Mouse (Mus musculus) heart, postnatal 25 days (tissue): ENCODE data around the gene Ntsr1. TPM values are rescaled to one million over a fixed set of nuclear protein-coding genes. Genes with fewer than 3 reads are reported as not detected.

Experiments
- DNase-seq: peaks from one replicate; pipeline ENCODE4 v3.0.0; 2022; ENCODE audit warnings: low spot score
- intact Hi-C: fragments of 180-260 bp; cut with DNase I; formaldehyde crosslinking; loops from one replicate; pipeline ENCODE4 v1.15.1; 2025
- total RNA-seq, 2 experiments: library from RNA; stranded (reverse); gene quantifications; 2 replicates each; pipeline ENCODE4 v1.2.3; 2021

Gene Ntsr1
- total RNA-seq, 2 experiments from 2014 or later = not detected

DNA sequence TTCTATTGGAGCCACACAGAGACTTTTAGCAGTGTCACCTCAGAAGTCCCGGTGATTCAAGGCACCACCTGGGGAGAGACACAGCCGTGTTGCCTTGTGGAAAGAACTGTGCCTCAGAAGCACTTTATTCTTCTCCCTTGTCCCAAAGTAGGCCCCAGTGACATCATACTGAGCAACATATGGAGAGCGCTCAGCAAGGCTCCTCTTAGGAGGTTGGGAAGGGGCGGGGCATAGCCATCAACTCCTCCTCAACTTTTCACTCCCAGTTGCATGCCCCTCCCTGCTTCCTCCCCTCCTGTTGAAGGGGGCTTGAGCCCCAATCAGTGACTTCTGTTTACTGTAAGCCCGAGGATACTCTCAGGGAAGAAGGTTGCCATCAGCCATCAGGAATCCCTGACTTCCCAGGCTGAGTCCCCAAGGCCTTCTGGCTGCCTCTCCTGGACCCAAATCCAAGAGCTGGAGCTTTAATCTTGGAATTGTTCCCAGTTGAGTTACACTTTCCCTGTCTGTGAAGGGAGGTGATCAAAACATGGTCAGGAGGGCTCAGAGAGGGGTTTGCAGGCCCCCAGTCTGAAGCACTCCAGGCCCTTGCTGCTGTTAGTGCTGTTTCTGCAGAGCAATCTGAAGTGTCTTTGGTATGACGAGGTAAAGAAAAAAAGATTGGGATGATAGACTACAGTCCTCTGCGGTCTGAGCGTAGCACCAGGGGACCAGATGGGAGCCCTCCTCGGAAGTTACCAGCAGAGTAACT lies 1.6 kb downstream of the Ntsr1 start:
- no peak for DNase-seq
- intact Hi-C loops = no loop called here

GRCm38 (mm10) chr2:180506281-180506680 lies 6.5 kb downstream of the Ntsr1 start:
- intact Hi-C loops = no loop called here
- no peak for DNase-seq

GRCm38 (mm10) chr2:180508455-180509115 lies 8.8 kb downstream of the Ntsr1 start:
- intact Hi-C loops = no loop called here
- DNase-seq = no peak

DNA sequence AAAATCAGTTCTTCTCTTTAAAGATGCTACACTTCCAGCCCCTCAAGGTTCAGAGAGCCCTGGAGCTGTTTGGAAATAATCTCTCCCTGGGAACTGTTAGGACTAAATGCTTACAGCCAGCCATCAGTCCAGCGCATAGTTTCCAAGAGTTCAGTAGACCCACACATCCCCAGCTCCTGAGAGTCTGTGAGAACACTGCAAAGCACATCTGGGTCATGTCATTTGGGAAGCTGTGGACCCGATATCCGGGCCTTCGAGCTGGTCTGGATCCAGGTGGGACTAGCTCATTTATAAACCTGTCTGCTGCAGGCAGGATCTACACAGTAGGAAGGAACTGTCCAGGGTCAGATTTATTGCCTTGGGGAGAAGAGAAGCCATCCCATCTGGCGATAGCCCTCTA lies 11.1 kb downstream of the Ntsr1 start:
- intact Hi-C loops = no loop called here

GRCm38 (mm10) chr2:180511875-180512661 lies 12.3 kb downstream of the Ntsr1 start:
- intact Hi-C loops = no loop called here
- DNase-seq = no peak

More for the DNA sequence above, 11.1 kb downstream of the Ntsr1 start:
- no peak for DNase-seq

- no peak for DNase-seq
- intact Hi-C loops = no loop called here
These were observed 13.2 kb downstream of the Ntsr1 start for GRCm38 (mm10) chr2:180513019-180513418.

DNA sequence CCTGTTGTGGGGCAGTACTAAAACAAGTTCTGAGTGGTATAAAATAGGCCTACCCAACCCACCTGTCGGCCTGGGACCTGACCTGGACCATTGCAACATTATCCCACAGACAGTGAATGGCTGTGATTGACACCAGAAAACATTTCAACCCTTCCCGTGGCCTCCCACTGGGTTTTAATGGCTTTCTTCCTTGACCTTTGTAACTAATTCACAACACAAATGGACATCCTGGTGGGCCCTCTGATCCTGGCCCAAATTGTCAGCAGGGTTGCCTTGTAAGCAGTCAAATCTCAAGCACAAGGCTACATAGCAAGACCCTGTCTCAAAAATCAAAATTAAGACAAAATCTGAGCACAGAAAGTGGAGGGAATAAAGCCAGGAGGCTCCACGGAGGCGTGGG lies 14.1 kb downstream of the Ntsr1 start:
- intact Hi-C loops = no loop called here
- DNase-seq = no peak

- intact Hi-C loops = no loop called here
- DNase-seq = no peak
These were observed 21.9 kb downstream of the Ntsr1 start for GRCm38 (mm10) chr2:180521437-180522221.

DNA sequence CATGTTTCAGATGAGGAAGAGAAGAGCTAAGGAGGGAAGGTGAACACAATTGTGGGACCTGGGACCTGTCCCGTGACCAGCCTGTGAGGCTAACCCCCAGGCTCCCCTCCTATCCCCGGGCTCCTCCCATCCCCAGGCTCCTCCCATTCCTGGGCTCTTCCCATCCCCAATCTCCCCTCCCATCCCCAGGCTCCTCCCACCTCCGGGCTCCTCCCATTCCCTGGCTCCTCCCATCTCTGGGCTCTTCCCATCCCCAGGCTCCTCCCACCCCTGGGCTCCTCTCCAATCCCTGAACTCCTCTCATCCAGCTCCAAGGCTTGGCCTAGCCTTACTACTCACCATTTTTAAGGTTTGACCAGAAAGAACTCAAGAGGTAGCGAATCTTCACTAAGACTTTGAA lies 23.0 kb downstream of the Ntsr1 start:
- intact Hi-C loops = no loop called here

GRCm38 (mm10) chr2:180527447-180527846 lies 27.7 kb downstream of the Ntsr1 start:
- intact Hi-C loops = no loop called here

More for the DNA sequence above, 23.0 kb downstream of the Ntsr1 start:
- DNase-seq = no peak

DNA sequence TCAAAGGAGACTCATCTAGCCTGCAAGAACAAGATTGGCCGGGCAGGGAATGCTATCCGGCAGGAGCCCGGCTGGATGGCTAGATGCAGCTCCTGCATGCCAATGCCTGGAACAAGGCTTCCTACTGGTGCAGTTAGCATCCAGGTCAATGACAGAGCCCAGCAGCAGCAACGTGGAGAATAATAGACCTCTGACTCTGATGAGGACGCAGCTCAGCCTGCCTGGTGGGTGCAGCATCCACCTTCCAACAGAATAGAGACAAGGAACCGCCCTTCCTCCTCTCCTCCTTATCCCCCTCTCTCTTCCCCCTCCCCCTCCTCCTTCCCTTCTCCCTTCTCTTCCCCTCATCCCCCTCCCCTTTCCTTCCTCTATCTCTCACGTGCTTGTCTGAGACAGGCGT lies 28.1 kb downstream of the Ntsr1 start:
- DNase-seq = no peak
- intact Hi-C loops = no loop called here

More at GRCm38 (mm10) chr2:180527447-180527846, 27.7 kb downstream of the Ntsr1 start:
- DNase-seq = no peak

- intact Hi-C loops = no loop called here
- DNase-seq = no peak
These were observed 30.4 kb downstream of the Ntsr1 start for GRCm38 (mm10) chr2:180530130-180530529.

- DNase-seq = no peak
- intact Hi-C loops = no loop called here
These were observed 30.8 kb downstream of the Ntsr1 start for GRCm38 (mm10) chr2:180530584-180530983.

GRCm38 (mm10) chr2:180531671-180532385 lies 32.1 kb downstream of the Ntsr1 start:
- intact Hi-C loops = no loop called here

GRCm38 (mm10) chr2:180532386-180532995 lies 32.7 kb downstream of the Ntsr1 start:
- intact Hi-C loops = no loop called here
- DNase-seq = no peak

More at GRCm38 (mm10) chr2:180531671-180532385, 32.1 kb downstream of the Ntsr1 start:
- DNase-seq = no peak

DNA sequence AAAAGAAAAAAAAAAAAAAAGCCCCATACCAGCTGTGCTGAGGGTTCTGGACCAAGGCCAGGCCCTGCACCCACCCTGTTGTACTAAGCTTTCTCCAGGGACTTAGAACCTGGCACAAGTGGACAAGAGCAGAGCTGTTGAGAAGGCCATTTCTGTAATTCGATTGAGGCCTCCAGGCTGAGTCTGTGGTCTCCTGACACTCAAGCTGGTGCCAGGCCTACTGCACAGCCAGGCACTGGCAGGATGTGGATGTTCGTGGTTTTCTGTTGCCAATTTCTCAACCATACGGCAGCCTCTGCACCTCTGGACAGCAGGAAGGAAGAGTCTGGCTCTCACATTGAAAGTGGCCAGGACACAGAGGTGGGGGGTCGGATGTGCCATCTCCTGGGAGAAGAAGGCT lies 33.5 kb downstream of the Ntsr1 start:
- no peak for DNase-seq
- intact Hi-C loops = no loop called here

- no peak for DNase-seq
- intact Hi-C loops = no loop called here
These were observed 43.9 kb downstream of the Ntsr1 start for GRCm38 (mm10) chr2:180543675-180544074.

DNA sequence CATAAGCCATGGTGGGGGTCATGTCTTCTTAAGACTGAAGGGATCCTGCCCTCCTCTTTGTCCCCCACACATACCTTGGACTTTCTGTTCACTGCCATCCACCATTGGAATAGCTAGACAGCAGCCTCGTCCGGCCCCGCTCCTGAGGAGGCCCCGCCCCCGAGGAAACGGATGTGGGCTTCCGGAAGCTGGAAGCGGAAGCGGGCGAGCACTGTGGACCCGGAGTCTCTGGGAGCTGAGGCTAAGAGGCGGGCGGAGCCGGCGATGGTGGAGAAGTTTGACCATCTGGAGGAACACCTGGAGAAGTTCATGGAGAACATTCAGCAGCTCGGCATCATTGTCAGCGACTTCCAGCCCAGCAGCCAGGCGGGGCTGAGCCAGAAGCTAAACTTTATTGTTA lies 45.3 kb downstream of the Ntsr1 start:
- no peak for DNase-seq
- intact Hi-C loops = no loop called here
